Mouse (Mus musculus): ENCODE measurements around the gene Gfer.

GRCm38 (mm10) chr17:24645916-24646315, 50.0 kb downstream of the Gfer start:
- TF ChIP-seq CTCF (IDR thresholded peaks at IDR 0.05; ENCODE audit: extremely low read depth, insufficient read depth, low read length) (no peak), POLR2A (IDR thresholded peaks at IDR 0.05; ENCODE audit: extremely low read depth, insufficient read depth, low read length) (no peak)

All from cortical plate, adult 2 months (tissue).